8 mouse cellular contexts compared by ENCODE assay signal in genomic region chr12:89513759-89514158, GRCm38 (mm10).
A peak's percentile ranks its signal among the peaks of the same experiment; 100 is the strongest.
DNase-seq lines count a peak whose midpoint lies in the region; ATAC-seq and TF ChIP-seq lines count a peak whose summit lies in the region.

No protein-coding gene starts in this region.

- no peak overlapping the region for H3K4me3 ChIP-seq in midbrain, embryonic 11.5 days (ENCODE audit: low read depth, low read length)
- no peak overlapping the region for H3K4me3 ChIP-seq in midbrain, embryonic 13.5 days (replicated peaks)
- no peak overlapping the region for H3K4me3 ChIP-seq in hindbrain, postnatal 0 days (ENCODE audit: low read length)

- no peaks in the 10 kb centered on the region for H3K9me3 ChIP-seq in midbrain, embryonic 11.5 days (ENCODE audit: control insufficient read depth, low read length)
- no peaks in the 10 kb centered on the region for H3K9me3 ChIP-seq in midbrain, embryonic 13.5 days
- no peaks in the 10 kb centered on the region for H3K9me3 ChIP-seq in hindbrain, postnatal 0 days (ENCODE audit: low read length)

- peak; percentile 92 for DNase-seq in midbrain, embryonic 11.5 days (ENCODE audit: low spot score, missing footprints)
- peak; percentile 84 for DNase-seq in embryo, embryonic 10.5 days (ENCODE audit: low spot score)
- DNase-seq in hindbrain, postnatal 0 days (ENCODE audit: low spot score), result peak; percentile 88
- DNase-seq in left cerebral cortex, postnatal 25 days (ENCODE audit: low spot score in 2 of 2), result peak; percentile 72 to 85
- DNase-seq in right cerebral cortex, adult 18-20 months, result peak; percentile 68
- no peak for DNase-seq in spleen, postnatal 14 days (ENCODE audit: low spot score in 2 of 2)

- H3K27me3 ChIP-seq in midbrain, embryonic 11.5 days (ENCODE audit: control insufficient read depth, insufficient read depth, low read length), result no peaks in the 10 kb centered on the region
- no peaks in the 10 kb centered on the region for H3K27me3 ChIP-seq in midbrain, embryonic 13.5 days
- H3K27me3 ChIP-seq in hindbrain, postnatal 0 days (ENCODE audit: insufficient read depth, low read length), result no peaks in the 10 kb centered on the region

- peak; percentile 92 for TF ChIP-seq CTCF in hindbrain, postnatal 0 days (IDR thresholded peaks at IDR 0.05; ENCODE audit: low read depth)

- WGBS in midbrain, embryonic 11.5 days, result 44% methylated on average over 7 of the region's 7 CpGs
- 43% methylated on average over 7 of the region's 7 CpGs for WGBS in midbrain, embryonic 13.5 days
- WGBS in hindbrain, postnatal 0 days, result 47% methylated on average over 7 of the region's 7 CpGs

- ATAC-seq in midbrain, embryonic 11.5 days (ENCODE audit: low FRiP score), result peak; percentile 63; the same call in 1 of the 2 replicates
- no peak for ATAC-seq in midbrain, embryonic 13.5 days
- peak; percentile 28 for ATAC-seq in activated CD4-positive, CD25-positive, alpha-beta regulatory T cell, adult 4 months
- ATAC-seq in hindbrain, postnatal 0 days, result peak; percentile 59; the same call in 1 of the 2 replicates

- H3K4me2 ChIP-seq in midbrain, embryonic 11.5 days, result no peak overlapping the region
- no peak overlapping the region for H3K4me2 ChIP-seq in midbrain, embryonic 13.5 days (replicated peaks)
- no peak overlapping the region for H3K4me2 ChIP-seq in hindbrain, postnatal 0 days (ENCODE audit: low read depth, low read length)

- H3K27ac ChIP-seq in midbrain, embryonic 11.5 days (ENCODE audit: low read depth, low read length), result no peak overlapping the region
- H3K27ac ChIP-seq in midbrain, embryonic 13.5 days, result no peak overlapping the region
- no peak overlapping the region for H3K27ac ChIP-seq in hindbrain, postnatal 0 days

- no peaks in the 10 kb centered on the region for H3K4me1 ChIP-seq in midbrain, embryonic 11.5 days (ENCODE audit: control insufficient read depth, insufficient read depth, low read length)
- no peaks in the 10 kb centered on the region for H3K4me1 ChIP-seq in midbrain, embryonic 13.5 days (replicated peaks)
- no peaks in the 10 kb centered on the region for H3K4me1 ChIP-seq in hindbrain, postnatal 0 days (ENCODE audit: insufficient read depth, low read length)

- no peak overlapping the region for H3K9ac ChIP-seq in midbrain, embryonic 11.5 days (ENCODE audit: low read length)
- H3K9ac ChIP-seq in midbrain, embryonic 13.5 days (replicated peaks), result no peak overlapping the region
- H3K9ac ChIP-seq in hindbrain, postnatal 0 days (replicated peaks; ENCODE audit: low read length), result no peak overlapping the region

- intact Hi-C loops in left cerebral cortex, postnatal 25 days (cut with DNase I), result no loop called here

- no peaks in the 10 kb centered on the region for H3K36me3 ChIP-seq in midbrain, embryonic 11.5 days (ENCODE audit: control insufficient read depth, insufficient read depth, low read length)
- no peaks in the 10 kb centered on the region for H3K36me3 ChIP-seq in midbrain, embryonic 13.5 days
- 0 out of 2 replicates have a peak, but pooled peaks cover 4% of the 10 kb centered on the region for H3K36me3 ChIP-seq in hindbrain, postnatal 0 days (ENCODE audit: insufficient read depth, low read length)

Comparison
In these comparisons a context has a peak if more than half of its experiments do, and no peak if none do; other contexts are left out.
1. DNase-seq: peak in midbrain, embryonic 11.5 days (single experiment), embryo, embryonic 10.5 days (single experiment), hindbrain, postnatal 0 days (single experiment), left cerebral cortex, postnatal 25 days (2 of 2) and right cerebral cortex, adult 18-20 months (single experiment); none in spleen, postnatal 14 days (0 of 2).